Mouse (Mus musculus): ENCODE measurements at regions not wholly inside any gene's neighbourhood (a gene's known extent, or its start where the extent isn't known, plus 50 kb on each side); places are given as distances from the start of the nearest gene placed in this dataset.
"Not testable (repeated sequence)": the region's sequence is repeated elsewhere in the genome, so short reads cannot be mapped to it uniquely, and the experiment has no call there.

DNA sequence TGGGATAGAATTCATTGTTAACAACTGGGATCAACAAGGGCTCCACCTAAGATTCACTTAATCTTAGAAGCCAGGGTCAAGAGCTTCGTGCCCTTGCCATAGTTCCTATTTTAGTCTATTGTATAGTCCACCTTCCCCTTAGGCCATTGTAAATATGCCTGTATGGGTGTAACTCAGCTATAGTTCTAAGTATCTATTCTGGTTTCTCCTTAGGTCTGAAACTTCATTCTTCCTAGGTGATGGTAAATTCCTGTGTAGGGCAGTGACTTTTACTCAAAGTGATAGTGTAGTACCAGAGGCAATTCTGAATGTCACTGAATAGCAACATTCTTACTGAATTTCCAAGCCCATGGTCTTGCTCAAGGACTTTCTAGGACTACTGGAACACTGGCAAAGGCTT is 989.4 kb downstream of the Ankrd7 start:
- intact Hi-C loops (cut with DNase I), result not testable (repeated sequence)

DNA sequence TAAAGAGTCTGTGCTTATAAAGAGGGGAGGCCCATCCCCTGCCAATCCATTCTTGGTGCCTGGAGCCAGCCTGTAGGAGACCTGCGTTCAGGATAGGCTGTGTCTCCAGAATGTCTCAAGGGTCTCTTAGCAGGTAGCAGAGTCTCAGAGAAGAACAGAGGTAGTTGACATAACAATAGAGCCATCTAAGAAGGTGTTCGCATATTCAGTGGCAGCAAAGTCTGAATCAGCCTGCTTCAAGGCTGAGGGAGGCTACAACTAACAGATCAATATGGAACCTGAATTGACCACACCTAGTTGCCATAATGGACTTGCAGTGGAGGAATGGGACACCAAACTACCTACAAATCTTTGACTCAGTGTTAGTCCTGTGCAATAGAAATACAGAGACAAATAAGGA is 998.0 kb downstream of the Ankrd7 start:
- DNase-seq (ENCODE audit: low spot score in 2 of 2), result no peak
- intact Hi-C loops (cut with DNase I), result no loop called here

More for the DNA sequence above, 989.4 kb downstream of the Ankrd7 start:
- not testable (repeated sequence) for DNase-seq (ENCODE audit: low spot score in 2 of 2)

DNA sequence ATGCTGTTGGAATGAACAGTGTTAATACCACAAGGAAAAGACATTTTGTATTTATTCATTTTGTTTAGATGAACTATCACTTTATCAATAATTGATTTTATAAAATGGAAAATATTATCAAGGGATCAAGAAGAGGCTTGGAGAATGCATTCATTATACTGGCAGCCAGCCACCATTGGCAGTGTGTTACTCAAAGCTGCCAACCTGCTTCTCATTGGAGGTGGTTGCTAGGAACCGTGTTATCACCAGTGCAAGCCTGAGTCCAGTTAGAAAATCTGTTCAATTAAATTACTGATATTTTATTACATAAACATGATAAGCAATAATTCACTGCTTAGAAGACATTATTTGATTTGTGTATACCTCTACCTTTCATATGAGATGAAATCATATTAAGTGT is 1003.6 kb downstream of the Ankrd7 start:
- intact Hi-C loops (cut with DNase I), result no loop called here
- DNase-seq (ENCODE audit: low spot score in 2 of 2), result no peak

DNA sequence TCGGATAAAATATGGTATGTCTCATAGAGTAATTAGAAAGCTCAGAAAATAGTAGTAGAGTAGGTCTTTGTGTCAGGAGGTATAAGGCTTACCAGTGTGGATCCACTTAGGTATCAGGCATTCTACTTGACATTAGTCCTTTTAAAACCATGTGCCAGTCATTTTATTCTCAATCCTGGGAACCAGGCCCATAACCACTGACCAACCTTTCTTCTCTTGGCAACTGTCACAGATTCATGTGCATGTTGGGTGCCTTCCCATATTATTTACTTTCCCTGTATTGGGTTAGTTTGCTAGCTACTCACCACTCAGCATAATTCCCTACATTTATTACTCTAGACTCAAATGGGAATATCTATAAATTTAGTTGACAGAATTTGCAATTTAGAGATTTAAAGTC is 1045.1 kb downstream of the Ankrd7 start:
- no peak for DNase-seq (ENCODE audit: low spot score in 2 of 2)
- intact Hi-C loops (cut with DNase I), result no loop called here

DNA sequence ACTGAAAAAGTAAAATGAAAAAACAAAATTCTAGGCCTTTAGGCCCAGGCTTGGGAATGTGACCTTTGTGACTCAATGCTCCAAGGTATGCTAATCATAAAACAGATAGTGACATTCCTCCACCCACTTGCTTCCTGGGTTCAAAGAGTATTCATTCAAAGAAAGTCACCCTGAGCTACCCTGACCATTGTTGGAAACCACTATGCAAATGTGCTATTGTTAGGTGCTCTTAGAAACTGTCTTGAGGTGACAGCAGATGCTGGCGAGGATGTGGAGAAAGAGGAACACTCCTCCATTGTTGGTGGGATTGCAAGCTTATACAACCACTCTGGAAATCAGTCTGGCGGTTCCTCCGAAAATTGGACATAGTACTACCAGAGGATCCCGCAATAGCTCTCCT is 1075.7 kb downstream of the Ankrd7 start:
- DNase-seq (ENCODE audit: low spot score in 2 of 2); intact Hi-C loops (cut with DNase I): not testable (repeated sequence)

DNA sequence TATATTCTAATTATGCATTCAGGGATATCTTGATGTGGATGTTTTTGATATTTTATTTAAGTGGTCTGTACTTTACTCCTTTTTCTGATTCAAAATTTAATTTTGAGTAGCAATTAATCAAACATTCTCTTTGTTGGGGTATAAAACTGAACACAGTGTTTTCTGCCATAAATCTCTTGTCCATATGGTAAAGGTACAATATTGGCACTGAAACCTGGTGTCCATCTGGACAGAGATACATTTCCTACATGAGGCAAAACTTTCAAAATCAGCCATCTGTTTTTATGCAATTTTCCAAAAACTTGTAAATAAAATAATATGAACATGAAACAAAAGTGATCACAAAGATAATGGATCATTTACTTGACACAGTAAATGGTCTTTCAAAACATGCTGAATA is 1078.2 kb downstream of the Ankrd7 start:
- no peak for DNase-seq (ENCODE audit: low spot score in 2 of 2)
- intact Hi-C loops (cut with DNase I), result no loop called here

DNA sequence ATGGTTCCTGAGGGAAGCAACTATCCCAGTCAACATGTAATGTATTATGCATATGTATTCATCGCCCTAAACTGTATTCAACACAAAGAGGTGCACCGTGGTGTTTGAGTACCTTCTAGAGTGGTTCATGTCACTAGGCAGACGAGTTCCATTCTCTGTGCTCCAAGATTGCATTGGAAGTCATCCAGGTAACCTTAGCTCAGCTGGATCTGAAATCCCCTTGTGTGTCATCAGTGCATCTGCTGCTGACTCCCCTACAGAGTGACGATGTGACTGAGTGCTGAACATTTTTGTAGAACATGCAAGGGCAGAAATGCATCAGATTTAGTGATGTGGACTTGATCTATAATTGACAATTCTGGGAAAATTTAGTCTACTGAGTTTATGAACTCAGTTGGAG is 1079.6 kb downstream of the Ankrd7 start:
- no peak for DNase-seq (ENCODE audit: low spot score in 2 of 2)
- intact Hi-C loops (cut with DNase I), result no loop called here

DNA sequence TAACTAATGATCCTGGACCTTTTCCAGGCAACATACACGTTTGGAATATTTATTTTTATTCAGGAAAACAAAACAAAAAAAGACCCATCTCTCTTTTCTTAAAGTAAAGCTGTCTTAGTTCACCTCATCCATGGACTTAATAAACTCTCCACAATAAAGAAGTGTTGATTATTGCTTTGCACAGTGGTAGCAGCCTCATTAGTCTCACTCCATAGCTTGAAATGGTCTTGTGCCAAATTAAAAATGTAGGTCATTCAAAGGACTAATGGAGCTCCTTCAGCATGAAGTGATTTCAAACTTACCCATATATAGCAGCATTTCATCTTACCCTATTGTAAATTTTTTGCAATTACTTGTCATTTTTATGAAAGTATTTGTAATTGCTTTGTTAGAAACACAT is 1109.8 kb downstream of the Ankrd7 start:
- intact Hi-C loops (cut with DNase I), result no loop called here
- DNase-seq (ENCODE audit: low spot score in 2 of 2), result no peak

DNA sequence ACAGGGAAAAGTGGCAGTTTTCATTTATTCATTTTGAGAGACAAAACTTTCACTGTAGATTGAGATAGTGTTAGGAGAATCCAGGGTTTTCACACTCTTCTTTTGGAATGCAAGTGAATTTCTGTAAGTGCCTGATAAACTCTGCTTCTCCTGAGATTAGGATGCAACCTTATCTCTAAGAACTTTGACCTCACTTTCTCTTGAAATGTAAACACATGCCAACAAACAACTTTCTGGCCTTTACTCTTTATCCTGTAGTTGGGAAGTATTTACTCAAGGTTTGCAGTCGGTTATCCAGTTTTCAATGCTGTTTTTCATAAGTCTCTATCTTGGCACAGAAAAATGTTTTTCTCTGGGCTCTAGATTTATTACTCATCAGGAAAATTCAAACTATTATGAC is 1125.7 kb downstream of the Ankrd7 start:
- DNase-seq (ENCODE audit: low spot score in 2 of 2), result no peak
- intact Hi-C loops (cut with DNase I), result no loop called here

DNA sequence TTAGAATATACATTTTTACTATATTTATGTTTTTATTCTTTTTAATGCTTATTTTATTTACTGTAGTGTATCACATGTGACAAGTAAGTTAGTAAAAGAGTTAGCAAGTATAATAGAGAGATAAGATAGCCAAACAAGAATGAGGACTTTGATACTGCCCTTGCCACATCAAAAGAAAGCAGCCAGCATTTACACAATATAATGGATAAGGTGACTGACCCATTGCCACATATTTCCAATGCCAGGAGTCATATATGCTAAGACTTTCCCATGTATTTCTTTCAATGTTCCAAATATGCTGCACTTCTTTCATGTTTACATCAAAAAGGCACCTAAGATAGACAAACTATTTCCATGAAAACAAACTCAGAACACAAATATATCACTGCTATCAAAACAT is 1162.3 kb downstream of the Ankrd7 start:
- no peak for DNase-seq (ENCODE audit: low spot score in 2 of 2)

DNA sequence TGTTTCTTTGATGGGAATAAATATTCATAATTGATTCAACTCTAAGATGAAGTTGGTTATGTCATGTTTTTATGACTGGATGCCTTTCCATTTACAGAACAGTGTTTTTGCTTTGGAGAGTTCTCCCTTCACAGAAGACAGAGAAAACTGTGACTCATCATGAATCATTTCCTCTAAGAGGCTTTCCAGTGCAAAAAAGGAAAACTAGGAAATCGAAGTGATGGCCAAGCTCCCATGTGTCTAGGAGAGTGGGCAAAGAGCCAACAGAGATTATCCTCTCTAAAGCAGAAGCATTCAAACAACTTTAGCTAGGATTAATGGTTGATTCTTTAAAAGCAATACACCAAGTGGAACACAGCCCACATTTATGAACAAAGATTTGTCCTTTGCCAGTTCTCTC is 1171.7 kb downstream of the Ankrd7 start:
- DNase-seq (ENCODE audit: low spot score in 2 of 2), result peak; percentile 5 to 9
- intact Hi-C loops (cut with DNase I), result no loop called here

More for the DNA sequence above, 1162.3 kb downstream of the Ankrd7 start:
- intact Hi-C loops (cut with DNase I), result no loop called here

DNA sequence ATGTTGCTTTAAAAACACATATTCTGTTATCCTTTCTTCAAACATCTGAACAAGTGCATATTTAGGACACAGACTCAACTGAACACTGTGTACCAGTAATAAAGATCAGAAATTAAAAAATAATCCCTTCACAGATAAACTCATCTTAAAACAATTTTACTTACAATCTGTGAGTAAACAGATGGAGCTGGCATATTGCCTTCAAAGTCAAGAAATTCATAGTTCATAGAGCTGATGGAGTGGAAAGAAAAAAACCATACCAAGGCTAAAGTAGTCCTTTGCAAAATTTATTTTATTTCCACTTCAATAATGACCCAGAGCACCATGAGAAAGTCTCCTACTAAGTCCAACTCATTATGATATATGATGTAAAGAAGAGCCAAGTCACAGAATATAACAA is 1136.6 kb upstream of the Kcnd2 start:
- intact Hi-C loops (cut with DNase I), result no loop called here
- DNase-seq (ENCODE audit: low spot score in 2 of 2), result no peak

DNA sequence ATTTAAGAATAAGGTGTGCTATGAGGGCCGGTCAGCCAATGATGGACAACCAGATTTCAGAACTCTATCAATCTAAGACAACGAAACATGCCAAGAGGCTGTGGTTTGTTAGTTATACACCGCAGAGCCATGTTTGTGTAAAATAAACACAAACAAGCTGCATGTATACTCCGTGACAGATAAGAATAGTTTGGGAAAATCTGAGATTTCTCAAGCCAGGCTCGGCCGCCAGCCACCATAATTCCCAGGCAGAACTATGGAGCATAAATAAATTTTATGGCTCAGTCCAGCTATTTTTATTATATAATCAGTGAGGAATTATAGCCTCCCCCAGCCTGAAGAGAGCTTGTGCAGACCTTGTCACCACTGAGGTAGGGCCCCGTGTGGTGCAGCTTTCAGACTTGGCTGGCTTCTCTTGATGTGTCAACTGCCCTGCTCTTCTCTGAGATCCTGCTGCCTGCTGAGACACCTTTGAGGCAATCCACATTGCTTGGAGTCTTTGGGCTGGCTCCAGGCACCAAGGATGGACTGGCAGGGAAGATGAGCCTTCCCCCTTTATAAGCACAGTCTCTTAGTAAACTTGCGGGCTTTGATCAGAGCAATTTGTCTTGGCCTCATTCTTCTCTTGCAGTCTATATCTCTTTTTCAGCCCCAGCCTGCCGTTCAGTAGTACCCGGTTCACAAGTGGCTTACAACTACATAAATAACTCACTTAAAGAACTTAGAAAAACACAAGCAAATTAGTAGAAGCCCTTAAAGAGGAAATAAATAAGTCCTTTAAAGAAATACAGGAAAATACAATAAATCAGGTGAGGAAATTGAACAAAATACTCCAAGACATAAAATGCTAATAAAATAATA is 1123.0 kb upstream of the Kcnd2 start:
- intact Hi-C loops (cut with DNase I), result no loop called here
- no peak for DNase-seq (ENCODE audit: low spot score in 2 of 2)

DNA sequence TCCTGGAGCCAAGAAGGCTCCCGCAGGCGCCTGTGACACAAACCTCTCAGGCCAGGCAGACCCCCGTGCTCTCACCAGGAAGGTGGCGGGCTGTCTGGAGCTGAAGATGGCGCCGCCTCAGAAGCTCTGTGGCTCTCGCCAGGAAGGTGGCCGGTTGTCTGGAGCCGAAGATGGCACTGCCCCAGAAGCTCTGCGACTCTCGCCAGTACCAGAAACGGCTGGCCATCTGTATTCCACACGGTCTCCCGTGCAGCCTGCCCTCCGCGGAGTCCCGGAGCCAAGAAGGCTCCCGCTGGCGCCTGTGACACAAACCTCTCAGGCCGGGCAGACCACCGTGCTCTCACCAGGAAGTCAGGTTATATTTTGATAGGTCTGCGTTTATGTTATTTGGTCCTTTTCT is 1081.3 kb upstream of the Kcnd2 start:
- DNase-seq (ENCODE audit: low spot score in 2 of 2); intact Hi-C loops (cut with DNase I): not testable (repeated sequence)

DNA sequence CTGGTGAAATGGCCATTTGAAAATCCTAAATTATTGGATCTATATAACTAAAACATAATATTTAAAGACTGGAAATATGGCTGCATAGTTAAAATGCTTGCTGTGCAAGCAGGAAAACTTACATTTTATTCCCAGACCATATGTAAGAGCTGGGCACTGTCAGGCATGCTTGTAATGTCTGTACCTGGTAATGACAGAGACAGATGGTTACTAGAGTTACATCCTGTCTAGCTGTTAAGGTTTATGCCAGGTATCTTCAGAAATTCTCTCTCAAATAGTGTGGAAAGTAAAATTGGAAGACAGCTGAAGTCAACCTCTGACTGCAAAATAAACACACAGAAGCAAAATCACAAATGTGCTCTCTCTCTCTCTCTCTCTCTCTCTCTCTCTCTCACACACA is 1077.8 kb upstream of the Kcnd2 start:
- DNase-seq (ENCODE audit: low spot score in 2 of 2), result no peak
- intact Hi-C loops (cut with DNase I), result no loop called here
